Mouse (Mus musculus): Measurements from ENCODE around the gene Tph2.
A peak's percentile ranks its signal among the peaks of the same experiment; 100 is the strongest.

The Tph2 gene

DNA sequence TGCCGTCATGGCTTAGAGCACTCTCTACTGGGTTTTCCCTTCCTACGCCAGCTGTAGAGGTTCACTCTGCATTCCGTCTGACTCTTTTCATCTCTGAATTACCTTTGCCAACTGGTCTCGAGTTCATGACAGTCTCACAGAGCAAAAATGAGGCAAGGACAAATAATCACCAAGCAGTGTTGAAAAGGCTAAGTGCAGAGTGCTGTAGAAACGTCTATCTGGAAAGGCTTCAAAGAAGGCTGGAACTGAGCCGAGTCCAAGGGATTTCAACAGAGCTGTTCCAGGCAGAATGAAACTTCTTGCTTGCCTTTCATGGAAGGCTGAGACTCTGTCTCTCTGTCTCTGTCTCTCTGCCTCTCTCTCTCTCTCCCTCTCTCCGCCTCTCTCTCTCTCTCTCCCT is 47.8 kb downstream of the Tph2 start:
- DNase-seq (ENCODE audit: low spot score): no peak

DNA sequence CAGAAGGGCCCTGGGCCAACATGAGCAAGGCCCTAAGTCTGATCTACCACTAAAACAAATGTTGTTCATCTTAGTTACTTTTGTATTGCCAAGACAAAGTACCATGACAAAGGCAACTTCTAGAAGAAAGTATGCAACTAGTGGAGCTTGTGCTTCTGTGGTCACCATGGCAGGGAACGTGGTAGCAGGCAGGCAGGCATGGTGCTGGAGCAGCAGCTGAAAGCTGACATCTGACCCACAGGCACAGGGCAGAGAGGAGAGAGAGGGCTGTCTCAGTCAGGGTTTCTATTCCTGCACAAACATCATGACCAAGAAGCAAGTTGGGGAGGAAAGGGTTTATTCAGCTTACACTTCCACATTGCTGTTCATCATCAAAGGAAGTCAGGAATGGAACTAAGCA is 56.9 kb downstream of the Tph2 start:
- no peak for DNase-seq (ENCODE audit: low spot score)

DNA sequence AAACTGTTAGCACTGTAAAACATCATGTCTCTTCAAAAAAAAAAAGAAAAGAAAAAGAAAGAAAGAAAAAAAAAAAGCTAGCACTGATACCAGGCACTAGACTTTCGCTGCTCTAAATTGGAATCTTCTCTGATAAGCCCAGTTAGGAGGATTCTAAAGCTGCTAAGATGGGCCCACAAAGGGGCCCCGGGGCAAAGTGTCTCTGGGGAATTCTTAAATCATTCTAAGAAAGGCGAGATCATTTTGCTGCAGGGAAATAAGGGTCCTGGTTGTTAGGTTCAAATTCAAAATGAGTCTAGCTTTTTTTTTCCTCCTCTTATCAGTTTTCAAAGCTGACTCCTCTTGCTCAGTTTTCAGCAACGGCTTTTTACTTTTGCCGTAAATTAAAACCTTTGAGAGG is 59.3 kb downstream of the Tph2 start:
- peak; percentile 4 for DNase-seq (ENCODE audit: low spot score)

DNA sequence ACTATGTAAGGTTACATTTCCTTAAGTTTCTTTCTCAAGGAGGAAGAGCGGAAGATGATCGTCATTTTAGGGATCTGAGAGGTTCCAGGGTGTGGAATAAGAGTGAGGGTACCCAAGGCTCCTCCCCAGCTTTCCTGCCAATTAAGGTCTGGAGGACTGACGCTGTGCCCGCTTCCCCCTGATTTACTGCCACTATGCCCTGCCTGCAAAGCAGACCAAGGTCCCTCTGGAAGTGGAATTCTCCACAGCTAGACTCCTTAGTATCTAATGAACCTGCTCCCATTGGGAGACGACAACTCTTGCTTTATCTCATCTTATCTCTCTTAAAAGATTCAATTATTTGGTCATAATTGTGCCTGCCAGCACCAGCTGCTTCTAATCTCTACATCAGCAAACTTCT is 59.8 kb downstream of the Tph2 start:
- DNase-seq (ENCODE audit: low spot score): no peak

DNA sequence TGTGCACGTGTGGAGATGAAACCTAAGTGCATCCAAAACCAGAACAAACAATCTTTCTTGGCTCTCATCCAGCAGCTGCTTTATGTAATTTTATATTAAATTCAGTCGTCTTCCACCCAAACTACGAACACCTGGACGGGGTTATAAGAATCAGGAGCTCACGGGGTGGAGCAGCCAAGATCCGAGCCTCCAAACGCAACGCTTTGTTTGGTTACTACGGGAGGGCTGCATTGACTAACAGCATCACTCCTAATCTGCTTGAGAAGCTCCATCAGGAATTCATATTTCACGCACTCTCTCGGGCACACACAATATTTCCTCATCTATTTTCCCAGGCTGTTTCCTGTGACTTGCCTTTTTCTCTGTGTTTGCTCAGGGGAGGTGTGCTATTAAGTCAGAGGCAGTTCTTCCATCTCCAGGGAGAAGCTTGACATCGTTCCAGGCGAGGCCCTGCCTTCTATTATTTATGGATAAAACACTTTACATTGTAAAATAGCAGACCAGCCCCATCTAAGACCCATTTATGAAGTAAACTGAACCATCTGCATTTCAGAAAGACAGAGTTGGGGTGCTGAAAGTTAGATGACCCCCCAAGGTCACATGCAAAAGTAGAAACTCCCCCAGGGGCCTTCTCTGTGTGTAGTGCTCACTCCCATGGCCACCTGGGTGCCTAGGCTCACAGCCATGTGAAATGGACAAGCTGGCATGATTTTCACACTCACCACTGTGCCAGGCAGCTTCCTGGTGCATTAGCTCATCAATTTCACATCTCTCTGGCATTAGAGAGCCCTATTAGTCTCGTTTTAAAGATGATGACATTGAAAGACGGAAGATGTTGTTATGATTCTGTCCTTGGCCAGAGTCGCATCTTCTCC is 76.9 kb downstream of the Tph2 start:
- DNase-seq (ENCODE audit: low spot score): no peak

DNA sequence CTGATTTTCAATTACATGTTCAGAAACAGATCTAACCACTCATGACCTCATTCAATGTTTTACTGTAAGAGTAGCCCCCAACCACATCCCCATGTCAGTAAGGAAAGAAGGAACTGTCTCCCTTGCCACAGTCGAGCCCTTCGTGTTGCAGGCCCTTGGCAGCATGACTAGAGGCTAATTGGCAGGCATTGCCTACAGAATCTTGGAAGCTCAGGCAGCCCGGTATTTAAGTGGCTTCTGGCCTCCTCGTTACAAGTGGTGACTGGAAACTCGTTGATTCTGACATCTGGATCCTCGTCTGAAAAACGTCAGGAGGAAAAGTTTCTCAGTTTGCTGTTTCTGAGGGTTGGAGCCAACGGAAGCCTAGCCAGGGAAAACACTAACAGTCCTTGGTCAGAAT is 80.6 kb downstream of the Tph2 start:
- DNase-seq (ENCODE audit: low spot score): no peak

DNA sequence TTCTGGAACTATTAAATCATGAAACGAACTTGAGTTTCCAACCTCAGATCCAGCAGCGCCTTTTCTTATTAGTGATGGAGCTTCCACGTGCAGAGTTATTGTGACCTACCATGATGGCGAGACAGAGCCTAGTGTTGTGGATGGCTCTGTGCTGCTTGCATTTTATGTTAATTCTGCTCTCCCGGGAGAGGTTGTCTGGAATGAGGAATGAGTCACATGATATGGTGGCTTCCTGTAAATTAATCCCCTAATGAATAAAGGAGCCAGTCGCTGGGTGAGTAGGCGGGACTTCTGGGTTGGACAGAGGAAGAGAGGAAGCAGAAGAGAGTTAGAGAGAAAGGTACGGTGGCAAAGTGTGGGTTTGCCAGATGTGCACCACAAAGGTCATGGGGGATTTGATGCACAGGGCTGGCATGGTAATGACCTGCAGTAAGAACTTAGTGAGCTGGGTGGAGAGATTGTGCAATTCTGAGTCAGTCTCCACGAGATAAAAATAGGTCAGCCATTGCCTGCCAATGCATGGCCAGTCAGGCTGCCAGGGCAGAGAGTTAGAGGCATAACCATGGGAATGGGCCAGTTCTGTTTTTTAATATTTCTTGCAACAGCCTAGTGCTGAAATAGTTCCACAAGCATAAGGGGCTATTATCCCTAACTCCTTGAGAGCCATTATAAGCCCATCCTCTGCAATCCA is 84.8 kb downstream of the Tph2 start:
- peak; percentile 1 for DNase-seq (ENCODE audit: low spot score)

DNA sequence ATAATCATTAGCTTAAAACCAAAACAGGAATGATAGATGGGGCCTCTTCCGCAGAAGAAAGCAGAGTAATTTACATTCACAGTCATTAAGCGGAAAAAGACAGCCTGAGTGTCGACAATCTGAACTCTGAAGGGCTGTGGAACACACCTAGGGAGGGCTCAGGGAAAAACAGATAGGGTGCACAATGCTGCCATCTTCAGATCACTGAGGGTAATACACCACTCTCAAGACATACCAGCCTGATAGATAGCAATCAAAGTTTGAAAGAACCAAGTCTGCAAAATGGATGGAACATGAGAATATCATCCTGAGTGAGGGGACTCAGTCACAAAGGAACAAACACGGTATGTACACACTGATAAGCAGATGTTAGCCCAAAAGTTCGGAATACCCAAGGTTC is 87.7 kb downstream of the Tph2 start:
- DNase-seq (ENCODE audit: low spot score): peak; percentile 84

DNA sequence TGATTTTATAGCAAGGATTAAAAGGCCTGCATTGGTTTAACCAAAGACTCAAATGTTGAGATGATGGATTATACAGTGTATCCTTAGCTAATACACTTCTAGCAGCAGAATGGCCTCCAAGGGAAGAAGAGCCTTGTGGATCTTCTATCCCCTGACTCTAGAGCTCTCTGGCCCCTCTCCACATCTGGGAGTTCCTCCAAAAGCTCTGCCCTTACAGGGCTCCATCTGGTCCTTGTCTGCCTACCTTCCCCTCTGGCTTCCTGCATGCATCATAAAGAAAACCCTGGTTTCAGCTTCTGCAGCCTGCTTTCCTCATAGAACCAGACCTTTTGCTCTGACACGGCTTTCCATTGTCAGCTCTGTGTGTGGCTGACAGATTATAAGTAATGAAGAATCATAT is 88.6 kb downstream of the Tph2 start:
- no peak for DNase-seq (ENCODE audit: low spot score)

DNA sequence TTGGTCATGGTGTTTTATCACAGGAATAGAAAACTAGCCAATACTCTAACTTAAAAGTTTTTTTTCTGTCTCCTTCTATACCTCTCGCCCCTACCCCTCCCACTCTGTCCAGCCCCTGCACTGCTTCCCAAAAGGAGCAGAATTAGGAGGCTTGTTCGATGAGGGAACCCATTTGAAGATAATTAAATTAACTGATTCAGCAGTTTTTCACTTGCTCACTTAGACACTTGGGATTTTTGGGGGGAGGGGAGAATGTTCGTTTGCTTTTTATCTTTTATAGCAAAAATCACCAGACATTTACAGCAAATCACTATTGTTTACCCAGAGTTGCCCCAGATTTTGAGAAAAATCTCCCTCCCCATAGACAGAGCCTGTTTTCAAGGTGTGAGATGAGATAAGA is 106.6 kb downstream of the Tph2 start:
- DNase-seq (ENCODE audit: low spot score): no peak

DNA sequence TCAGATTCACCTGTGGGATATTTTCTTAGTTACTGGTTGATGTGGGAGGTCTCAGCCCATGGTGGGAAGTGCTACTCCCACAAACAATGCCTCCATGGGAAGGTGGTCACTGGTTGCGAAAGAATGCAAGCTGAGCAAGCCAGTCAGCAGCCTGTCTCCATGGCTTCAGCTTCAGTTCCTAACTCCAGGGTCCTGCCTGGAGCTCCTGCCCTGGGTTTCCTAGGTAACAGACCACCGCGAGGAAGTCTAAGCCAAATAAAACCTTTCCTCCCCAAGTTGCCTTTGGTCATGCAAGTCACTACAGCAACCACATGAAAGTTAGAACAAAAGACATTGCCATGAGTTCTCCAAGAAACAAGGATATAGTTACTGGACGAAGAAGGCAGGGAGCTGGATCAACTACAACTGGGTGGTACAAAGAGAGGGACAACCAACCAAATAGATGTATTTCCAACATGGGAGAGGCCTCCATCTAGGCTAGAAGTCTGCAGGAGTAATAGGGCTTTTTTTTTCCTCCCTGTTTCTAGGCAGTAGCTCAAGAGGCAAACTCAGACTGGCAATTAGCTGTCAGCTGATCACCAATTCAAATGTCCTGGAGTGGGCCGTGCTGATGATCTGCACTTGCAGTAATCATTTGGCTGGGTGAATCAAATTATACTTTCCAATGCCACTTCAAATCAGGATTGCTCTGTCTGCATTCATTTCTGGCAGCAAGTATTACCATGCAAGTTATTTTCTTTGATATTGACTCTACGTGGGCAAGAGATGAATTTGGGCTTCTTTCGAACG is 115.5 kb downstream of the Tph2 start:
- DNase-seq (ENCODE audit: low spot score): no peak

DNA sequence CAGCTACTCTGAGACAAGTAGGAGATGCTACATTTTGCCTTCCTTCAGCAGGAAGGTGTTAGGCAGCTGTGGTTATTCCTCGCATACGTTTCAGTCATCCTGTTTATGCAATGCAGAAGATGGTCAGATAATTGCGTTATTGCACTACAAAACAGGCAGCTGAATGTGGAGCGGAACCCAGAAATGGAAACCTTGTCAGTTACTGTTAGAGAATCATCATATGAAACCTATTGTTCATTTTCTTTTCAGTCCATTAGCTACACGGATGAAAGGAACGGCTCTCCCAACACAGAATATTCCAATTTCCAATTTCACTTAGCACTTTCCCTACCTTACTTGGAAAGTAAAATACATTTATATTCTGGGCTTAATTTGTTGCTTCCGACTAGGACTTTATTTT is 120.9 kb downstream of the Tph2 start:
- no peak for DNase-seq (ENCODE audit: low spot score)

DNA sequence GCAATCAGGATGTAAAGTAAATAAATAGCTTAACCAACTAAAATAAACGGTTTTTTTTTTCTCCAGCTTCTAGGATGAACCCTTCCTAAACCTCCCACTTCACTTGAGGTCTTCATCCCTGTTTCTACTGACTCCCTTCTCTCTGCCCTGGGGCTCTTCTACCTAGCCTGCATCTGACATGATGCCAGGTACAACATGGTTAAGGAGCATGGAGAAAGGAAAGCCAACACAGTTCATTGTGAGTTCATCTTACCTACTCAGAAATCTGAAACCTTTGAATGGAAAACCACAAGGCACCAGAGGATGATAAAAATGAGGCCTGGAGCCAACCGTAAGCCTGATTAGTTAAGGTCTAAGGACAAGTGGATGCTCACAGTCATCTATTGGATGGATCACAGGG is 123.3 kb downstream of the Tph2 start:
- no peak for DNase-seq (ENCODE audit: low spot score)

DNA sequence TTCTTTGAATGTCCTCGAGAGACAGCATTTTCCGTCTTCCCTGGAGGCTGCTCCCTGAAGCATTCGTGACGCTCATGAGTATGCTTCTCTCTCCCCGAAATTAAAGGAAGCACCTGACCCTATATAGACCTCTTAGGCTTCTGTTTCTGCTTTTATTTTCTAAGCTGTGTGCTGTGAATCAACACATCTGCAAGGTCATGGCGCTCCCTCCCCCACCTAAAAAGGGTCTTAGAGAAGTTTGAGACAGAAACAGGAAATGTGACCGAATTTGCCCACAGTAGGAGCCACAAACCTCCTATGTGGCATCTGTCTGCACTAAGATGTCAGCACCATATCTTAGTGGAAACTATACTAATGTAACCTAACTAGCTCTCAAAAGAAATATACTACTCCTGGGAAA is 124.1 kb downstream of the Tph2 start:
- DNase-seq (ENCODE audit: low spot score): no peak

DNA sequence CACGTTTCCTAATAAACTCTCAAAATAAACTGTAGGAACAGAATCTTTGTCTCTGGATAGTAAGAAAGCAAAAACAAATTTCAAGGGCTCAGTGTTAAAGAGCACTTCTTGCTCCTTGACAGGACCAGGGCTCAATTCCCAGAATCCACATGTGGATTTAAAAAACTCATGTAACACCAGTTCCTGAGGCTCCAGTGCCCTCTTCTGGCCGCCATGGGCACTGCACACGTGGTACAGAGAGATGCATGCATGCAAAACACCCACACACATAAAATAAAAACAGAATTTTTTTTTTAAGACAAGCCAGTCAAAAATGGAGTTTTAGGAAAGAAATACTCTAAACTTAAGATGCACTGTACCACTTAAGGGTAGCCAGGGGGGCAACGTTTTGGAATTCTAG is 133.2 kb downstream of the Tph2 start:
- peak; percentile 13 for DNase-seq (ENCODE audit: low spot score)

DNA sequence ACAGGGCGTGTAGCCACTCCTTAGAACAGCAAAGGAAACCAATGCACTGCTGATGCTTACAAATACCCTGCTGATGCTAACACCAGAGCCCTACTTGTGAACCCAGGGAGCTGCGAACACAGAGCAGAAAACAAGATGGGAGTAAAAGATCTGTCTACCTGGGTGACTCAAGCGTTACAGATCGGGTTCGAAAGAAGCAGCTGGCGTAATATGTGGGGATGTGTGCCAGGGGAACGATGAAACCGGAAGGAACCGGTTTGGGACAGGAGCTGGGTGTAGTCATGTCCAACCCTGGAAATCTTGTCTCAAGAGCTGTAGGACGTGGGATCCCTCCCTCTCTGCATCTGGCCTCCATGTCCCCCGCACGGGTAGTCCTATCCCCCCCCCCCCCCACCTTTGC is 134.1 kb downstream of the Tph2 start:
- DNase-seq (ENCODE audit: low spot score): no peak

DNA sequence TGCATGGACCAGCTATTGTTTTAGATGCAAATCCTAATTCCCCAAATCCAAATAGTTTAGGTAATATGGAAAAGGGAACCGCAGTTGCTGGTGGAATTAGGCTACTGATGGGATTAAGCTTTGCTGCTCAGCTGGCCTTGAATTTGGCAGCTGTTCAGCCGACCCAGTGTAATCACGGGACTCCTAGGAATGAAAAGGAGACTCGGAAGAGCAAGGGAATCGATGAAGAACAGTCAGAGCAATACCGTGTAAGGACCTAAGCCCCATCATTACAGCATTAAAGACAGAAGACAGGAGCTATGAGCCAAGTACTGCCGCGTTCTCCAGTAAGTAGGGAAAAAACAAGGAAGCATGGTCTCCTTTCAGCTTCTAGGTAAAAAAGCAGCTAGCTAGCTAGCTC is 134.6 kb downstream of the Tph2 start:
- DNase-seq (ENCODE audit: low spot score): no peak

DNA sequence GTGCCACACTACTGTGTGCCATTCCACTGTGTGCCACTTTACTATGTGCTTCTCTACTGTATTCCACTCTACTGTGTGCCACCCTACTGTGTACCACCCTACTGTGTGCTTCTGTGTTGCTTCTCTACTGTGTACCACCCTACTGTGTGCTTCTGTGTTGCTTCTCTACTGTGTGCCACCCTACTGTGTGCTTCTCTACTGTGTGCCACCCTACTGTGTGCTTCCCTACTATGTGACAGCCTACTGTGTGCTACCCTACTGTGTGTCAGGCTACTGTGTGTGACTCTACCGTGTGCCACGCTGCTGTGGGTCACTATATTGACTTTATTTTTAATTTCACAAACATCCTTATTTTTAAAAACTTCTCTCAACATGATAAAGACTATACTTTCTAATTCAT is 136.3 kb downstream of the Tph2 start:
- no peak for DNase-seq (ENCODE audit: low spot score)

DNA sequence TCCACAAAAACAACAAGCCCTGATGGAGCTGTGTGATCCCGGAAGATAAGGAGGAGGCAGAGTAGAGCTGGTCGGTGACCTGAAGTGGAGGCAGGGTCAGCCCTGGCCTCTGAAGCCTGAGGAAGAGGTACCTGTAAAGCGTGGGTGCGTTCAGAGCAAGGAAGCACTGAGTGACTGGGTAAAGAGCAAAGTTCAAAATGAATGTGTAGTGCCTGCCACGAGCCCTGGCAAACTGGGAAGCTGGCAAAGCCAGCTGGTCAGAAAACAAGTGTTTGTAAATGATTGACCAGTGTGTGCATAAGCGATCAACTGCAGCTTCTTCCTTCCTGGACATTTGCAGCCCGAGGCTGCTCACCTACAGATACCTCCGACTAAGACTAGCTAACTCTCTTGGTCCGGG is 149.1 kb downstream of the Tph2 start:
- DNase-seq (ENCODE audit: low spot score): no peak
